Mouse (Mus musculus): ENCODE measurements around the gene Afg1l. TPM values are rescaled to one million over a fixed set of nuclear protein-coding genes. Genes with fewer than 3 reads are reported as not detected.

The Afg1l gene
- polyA plus RNA-seq (2012; ENCODE audit: insufficient read depth, insufficient read length, low replicate concordance, missing spikeins) = not detected in 2 replicates

DNA sequence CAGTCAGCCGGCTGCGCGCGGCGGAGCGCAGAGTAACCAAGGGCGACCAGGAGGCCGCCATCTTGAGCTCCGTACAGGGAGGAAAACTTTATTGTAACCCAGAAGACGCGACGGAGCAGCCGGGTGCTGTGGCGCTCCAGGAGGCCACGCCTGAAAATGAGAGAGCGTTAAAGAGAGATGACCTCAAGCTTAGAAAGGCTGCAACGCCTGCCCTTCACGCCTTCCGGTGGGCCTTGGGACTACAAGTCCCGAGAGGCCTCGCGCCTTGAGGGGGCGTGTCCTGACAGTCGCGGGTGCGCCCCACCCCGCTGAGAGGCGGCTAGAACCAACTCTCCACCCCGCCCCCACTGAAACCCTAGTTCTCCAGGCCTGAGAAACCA is at the start of gene Afg1l:
Gene Afg1l, minus strand, starts transcription at position 225 of the 380 bp plus-strand sequence.
- Histone ChIP-seq H3K27ac (ENCODE audit: insufficient read depth, low read depth, low read length) (peak within 1 kb of the TSS; percentile 95), H3K4me3 (ENCODE audit: insufficient read depth, low read depth, low read length) (peak within 1 kb of the TSS; percentile 90), H3K4me1 (ENCODE audit: control insufficient read depth, insufficient read depth, low read length) (peaks cover 6% of the 10 kb centered on the region)
- WGBS = under 1% methylated on average over 29 of the region's 29 CpGs
- TF ChIP-seq POLR2A (IDR thresholded peaks at IDR 0.05; ENCODE audit: insufficient read depth, low read depth, low read length) (peak; percentile 54), CTCF (IDR thresholded peaks at IDR 0.05; ENCODE audit: insufficient read depth, low read depth, low read length) (no peak)

DNA sequence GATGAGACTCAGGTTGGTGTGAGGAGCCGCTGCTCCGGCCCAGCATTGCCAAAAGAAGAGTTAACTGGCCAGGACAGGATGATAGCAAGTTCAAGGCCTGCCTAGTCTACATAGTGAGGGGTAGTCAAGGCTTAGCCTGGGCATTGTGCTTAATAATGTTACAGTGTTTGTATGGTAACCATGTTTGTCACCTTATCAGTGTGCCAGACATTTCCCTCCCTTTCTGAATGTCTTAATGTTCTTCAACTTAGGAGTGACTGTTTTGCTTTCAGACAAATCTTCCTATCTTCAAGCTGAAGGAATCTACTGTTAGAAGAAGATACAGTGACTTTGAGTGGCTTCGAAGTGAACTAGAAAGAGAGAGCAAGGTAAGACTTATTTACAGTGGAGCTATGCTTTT is 47.3 kb upstream of the Afg1l start:
- H3K27ac ChIP-seq (ENCODE audit: insufficient read depth, low read depth, low read length) = no peak overlapping the region
- no peak overlapping the region for H3K4me3 ChIP-seq (ENCODE audit: insufficient read depth, low read depth, low read length)
- 94% methylated on average over 3 of the region's 3 CpGs for WGBS
- TF ChIP-seq CTCF (IDR thresholded peaks at IDR 0.05; ENCODE audit: insufficient read depth, low read depth, low read length) (no peak), POLR2A (IDR thresholded peaks at IDR 0.05; ENCODE audit: insufficient read depth, low read depth, low read length) (no peak)
- peaks cover 5% of the 10 kb centered on the region; the same call in 1 of the 2 replicates for H3K4me1 ChIP-seq (ENCODE audit: control insufficient read depth, insufficient read depth, low read length)

DNA sequence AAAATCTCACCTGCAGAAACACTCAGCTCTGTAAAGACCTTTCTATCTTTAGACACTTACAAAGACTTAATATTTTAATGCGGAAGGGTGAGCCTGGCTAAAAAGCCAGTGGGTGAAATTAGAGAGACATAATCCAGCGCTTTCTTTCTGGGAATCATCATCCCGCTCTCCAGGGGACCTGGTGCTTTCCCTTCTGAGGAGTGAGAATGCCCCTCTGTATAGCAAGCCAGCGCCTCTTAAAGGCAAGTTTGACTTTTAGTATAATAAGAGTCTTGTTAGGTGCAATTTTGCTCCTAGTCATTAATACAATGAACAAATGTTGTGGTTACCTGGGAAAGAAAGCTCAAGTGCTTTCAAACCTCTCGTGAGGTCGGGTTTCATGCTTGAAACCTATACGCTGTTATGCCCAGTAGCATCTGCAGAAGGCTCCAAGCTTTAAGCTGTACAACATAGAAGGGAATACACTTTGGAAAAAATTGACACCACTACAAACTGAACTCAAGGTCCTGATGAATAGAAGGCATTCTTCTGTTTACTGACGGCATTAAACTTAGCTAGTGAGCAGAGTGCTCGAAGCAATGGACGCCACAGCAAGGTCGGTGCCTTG is 45.3 kb upstream of the Afg1l start:
- TF ChIP-seq CTCF (IDR thresholded peaks at IDR 0.05; ENCODE audit: insufficient read depth, low read depth, low read length) (no peak), POLR2A (IDR thresholded peaks at IDR 0.05; ENCODE audit: insufficient read depth, low read depth, low read length) (no peak)
- Histone ChIP-seq H3K4me1 (ENCODE audit: control insufficient read depth, insufficient read depth, low read length) (peaks cover 5% of the 10 kb centered on the region; the same call in 1 of the 2 replicates), H3K27ac (ENCODE audit: insufficient read depth, low read depth, low read length) (no peak overlapping the region), H3K4me3 (ENCODE audit: insufficient read depth, low read depth, low read length) (no peak overlapping the region)
- WGBS = 68% methylated on average over 11 of the region's 11 CpGs

DNA sequence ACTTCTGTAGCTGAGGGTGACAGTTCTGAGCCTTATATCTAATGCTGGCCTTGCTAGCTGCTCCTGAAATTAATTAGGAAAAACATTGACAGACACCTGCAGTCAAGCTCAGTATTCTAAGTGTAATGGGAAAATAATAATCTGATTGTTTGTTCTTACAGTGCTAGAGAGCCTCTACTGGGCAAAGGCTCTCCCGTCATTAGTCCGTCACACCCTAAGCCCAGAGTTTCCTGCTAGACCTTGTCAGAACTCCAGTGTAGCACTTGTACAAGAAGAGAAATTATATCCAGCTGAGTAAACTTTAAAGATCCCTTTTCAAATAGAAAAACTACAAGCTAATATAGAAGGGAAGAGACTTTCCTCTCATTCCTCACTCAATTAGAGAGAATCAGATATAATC is 44.5 kb upstream of the Afg1l start:
- 71% methylated on average over 2 of the region's 2 CpGs for WGBS
- H3K4me3 ChIP-seq (ENCODE audit: insufficient read depth, low read depth, low read length) = no peak overlapping the region
- no peak overlapping the region for H3K27ac ChIP-seq (ENCODE audit: insufficient read depth, low read depth, low read length)
- no peak for TF ChIP-seq POLR2A (IDR thresholded peaks at IDR 0.05; ENCODE audit: insufficient read depth, low read depth, low read length)
- no peak for TF ChIP-seq CTCF (IDR thresholded peaks at IDR 0.05; ENCODE audit: insufficient read depth, low read depth, low read length)
- H3K4me1 ChIP-seq (ENCODE audit: control insufficient read depth, insufficient read depth, low read length) = peaks cover 5% of the 10 kb centered on the region; the same call in 1 of the 2 replicates

DNA sequence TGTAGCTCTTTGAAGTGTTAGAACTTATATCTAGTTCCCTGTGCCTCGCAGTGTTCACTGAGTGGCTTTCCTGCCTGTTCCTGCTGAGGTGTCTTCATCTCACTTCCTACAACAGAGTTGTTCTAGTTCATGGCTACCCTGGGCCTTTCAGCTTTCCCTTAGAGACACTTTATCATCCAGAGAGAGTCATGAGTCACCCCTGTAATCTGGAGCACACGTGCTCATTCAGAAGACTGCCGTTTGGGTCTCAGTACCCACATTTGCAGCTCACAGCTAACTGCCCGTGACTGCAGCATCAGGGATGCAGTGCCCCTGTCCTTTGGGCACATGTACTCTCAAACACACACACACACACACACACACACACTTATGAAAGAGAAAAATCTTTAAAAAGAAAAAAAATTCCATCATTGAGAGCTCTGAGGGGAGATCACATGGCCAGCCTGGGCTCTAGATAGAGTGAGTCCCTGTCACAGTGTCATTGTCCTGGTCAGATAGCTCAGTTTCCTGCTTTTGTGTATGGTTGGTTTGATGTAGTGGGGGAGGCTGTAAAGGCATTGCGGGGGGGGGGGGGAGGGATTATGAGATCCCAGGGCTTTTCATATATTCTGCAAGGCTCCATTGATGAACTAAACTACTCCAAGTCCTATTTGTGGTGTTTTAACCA is 43.1 kb upstream of the Afg1l start:
- Histone ChIP-seq H3K27ac (ENCODE audit: insufficient read depth, low read depth, low read length) (no peak overlapping the region), H3K4me3 (ENCODE audit: insufficient read depth, low read depth, low read length) (no peak overlapping the region), H3K4me1 (ENCODE audit: control insufficient read depth, insufficient read depth, low read length) (peaks cover 5% of the 10 kb centered on the region; the same call in 1 of the 2 replicates)
- WGBS = 28% methylated on average over 5 of the region's 5 CpGs
- TF ChIP-seq POLR2A (IDR thresholded peaks at IDR 0.05; ENCODE audit: insufficient read depth, low read depth, low read length) = no peak
- no peak for TF ChIP-seq CTCF (IDR thresholded peaks at IDR 0.05; ENCODE audit: insufficient read depth, low read depth, low read length)

DNA sequence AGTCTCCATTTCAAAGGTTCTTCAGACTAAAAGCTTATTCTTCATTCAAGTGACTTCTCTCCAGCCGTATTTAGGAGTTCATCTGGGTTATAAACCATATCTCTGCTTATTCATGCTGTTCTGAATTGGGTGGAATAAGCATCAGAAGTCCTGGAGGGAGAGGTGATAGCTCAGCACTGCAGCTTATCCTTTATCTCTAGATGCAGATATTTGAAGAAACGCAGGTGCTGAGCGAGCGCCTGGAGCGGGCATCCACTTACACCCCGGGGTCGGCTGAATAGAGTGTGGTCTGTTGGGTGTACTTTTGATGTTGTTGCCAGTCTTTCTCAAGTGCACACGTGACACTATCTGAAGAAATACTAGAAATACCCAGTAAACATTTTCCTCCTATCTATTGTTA is 40.0 kb upstream of the Afg1l start:
- no peak overlapping the region for H3K27ac ChIP-seq (ENCODE audit: insufficient read depth, low read depth, low read length)
- H3K4me3 ChIP-seq (ENCODE audit: insufficient read depth, low read depth, low read length) = no peak overlapping the region
- 90% methylated on average over 8 of the region's 8 CpGs for WGBS
- 0 out of 2 replicates have a peak, but pooled peaks cover 2% of the 10 kb centered on the region for H3K4me1 ChIP-seq (ENCODE audit: control insufficient read depth, insufficient read depth, low read length)
- TF ChIP-seq POLR2A (IDR thresholded peaks at IDR 0.05; ENCODE audit: insufficient read depth, low read depth, low read length) (no peak), CTCF (IDR thresholded peaks at IDR 0.05; ENCODE audit: insufficient read depth, low read depth, low read length) (no peak)

DNA sequence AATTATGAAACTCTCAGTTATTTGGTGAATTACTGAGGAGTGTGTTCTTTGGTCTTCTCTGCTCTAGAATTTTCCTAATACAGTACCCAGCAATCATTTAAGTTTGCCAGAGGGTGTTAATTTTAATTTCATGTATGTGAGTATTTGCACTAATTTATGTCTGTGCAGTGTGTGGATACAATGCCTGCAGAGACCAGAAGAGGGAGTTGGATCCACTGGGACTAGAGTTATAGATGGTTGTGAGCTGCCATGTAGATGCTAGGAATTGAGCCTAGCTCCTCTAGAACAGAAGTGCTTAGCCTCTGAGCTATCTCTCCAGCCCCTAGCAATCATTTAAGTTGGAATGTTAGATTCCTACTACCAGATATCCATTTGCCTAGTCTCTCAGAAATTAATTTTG is 35.8 kb upstream of the Afg1l start:
- TF ChIP-seq CTCF (IDR thresholded peaks at IDR 0.05; ENCODE audit: insufficient read depth, low read depth, low read length) = no peak
- no peak for TF ChIP-seq POLR2A (IDR thresholded peaks at IDR 0.05; ENCODE audit: insufficient read depth, low read depth, low read length)
- Histone ChIP-seq H3K4me1 (ENCODE audit: control insufficient read depth, insufficient read depth, low read length) (no peaks in the 10 kb centered on the region), H3K4me3 (ENCODE audit: insufficient read depth, low read depth, low read length) (no peak overlapping the region), H3K27ac (ENCODE audit: insufficient read depth, low read depth, low read length) (no peak overlapping the region)

DNA sequence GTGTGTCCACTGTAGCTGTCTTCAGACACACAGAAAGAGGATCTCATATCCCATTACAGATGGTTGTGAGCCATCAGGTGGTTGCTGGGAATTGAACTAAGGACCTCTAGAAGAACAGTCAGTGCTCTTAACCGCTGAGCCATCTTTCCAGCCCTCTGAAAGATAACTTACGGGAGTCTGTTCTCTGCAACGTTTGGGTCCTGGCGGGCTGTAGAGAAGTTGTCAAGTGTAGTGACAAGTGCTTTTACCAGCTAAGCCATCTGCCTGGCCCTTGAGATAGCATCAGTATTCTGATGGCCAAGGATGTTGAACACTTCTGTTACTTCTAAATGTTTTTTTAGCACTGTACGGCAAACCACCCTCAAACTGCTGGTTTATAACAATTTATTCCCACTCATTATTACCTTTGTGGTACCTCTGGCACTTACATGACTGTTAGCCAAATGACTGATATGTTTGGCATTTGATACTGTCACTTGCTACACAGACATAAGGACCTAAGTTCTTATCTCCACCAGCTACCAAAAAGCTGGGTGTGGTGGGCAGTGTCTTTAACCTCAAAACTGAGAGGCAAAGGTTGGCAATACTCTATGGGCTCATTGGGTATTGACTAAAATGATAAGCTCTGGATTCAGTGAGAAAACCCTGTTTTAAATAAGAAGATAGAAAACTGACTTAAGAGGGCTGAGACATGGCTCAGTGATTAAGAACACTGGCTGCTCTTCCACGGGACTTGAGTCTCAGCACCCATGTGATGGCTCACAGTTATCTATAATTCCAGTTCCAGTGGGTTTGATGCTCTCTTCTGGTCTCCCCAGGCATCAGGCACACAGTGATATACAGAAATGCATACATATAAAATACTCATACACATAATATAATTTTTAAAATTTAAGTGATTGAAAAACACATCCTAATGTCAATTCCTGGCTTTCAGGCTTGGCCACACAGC is 33.1 kb upstream of the Afg1l start:
- no peak overlapping the region for H3K4me3 ChIP-seq (ENCODE audit: insufficient read depth, low read depth, low read length)
- no peak for TF ChIP-seq CTCF (IDR thresholded peaks at IDR 0.05; ENCODE audit: insufficient read depth, low read depth, low read length)
- no peak for TF ChIP-seq POLR2A (IDR thresholded peaks at IDR 0.05; ENCODE audit: insufficient read depth, low read depth, low read length)
- H3K27ac ChIP-seq (ENCODE audit: insufficient read depth, low read depth, low read length) = no peak overlapping the region
- no peaks in the 10 kb centered on the region for H3K4me1 ChIP-seq (ENCODE audit: control insufficient read depth, insufficient read depth, low read length)
- WGBS = 88% methylated on average over 6 of the region's 6 CpGs

Data from olfactory bulb, adult 2 months (tissue).